Mouse (Mus musculus): ENCODE data around the gene Vmn1r179.
"Not testable (repeated sequence)": the region's sequence is repeated elsewhere in the genome, so short reads cannot be mapped to it uniquely, and the experiment has no call there.

- TF ChIP-seq CTCF (IDR thresholded peaks at IDR 0.05; ENCODE audit: extremely low read depth, insufficient read length, insufficient replicate concordance, low read depth, low read length); POLR2A (IDR thresholded peaks at IDR 0.05; ENCODE audit: low read depth, low read length): not testable (repeated sequence)
Observed at GRCm38 (mm10) chr7:23974315-23974714, 47.5 kb downstream of the Vmn1r179 start, which contains the start of gene Vmn1r181.

All from small intestine, adult 2 months (tissue).